Mouse (Mus musculus) lung, adult 2 months (tissue): ENCODE measurements around the gene Mthfd1.

Experiments used
- CTCF ChIP-seq: fragments of 200-500 bp; IDR thresholded peaks from 2 replicates; pipeline ENCODE4 v1.5.1; 2011; ENCODE audit warnings: mild to moderate bottlenecking, low read length, control low read depth; ENCODE audit not compliant: insufficient read depth
- POLR2A ChIP-seq: fragments of 200-500 bp; IDR thresholded peaks from 2 replicates; pipeline ENCODE4 v1.6.1; 2011; ENCODE audit warnings: low read depth, mild to moderate bottlenecking, control low read depth, low read length, borderline replicate concordance; ENCODE audit errors: extremely low read depth

GRCm38 (mm10) chr12:76335641-76336040 lies 80.5 kb downstream of the Mthfd1 start:
- TF ChIP-seq POLR2A (no peak), CTCF (no peak)
